Mouse (Mus musculus): ENCODE measurements at regions not wholly inside any gene's neighbourhood (a gene's known extent, or its start where the extent isn't known, plus 50 kb on each side); places are given as distances from the start of the nearest gene placed in this dataset.

- DNase-seq (ENCODE audit: low spot score) = no peak
- peaks cover 40% of the 10 kb centered on the region for H3K27me3 ChIP-seq (ENCODE audit: insufficient read depth, low read length)
- H3K4me1 ChIP-seq (ENCODE audit: insufficient read depth, low read depth, low read length) = peaks cover 54% of the 10 kb centered on the region
These were observed 116.9 kb downstream of the 2410131K14Rik start for GRCm38 (mm10) chr5:118361853-118362406.

GRCm38 (mm10) chr5:118362738-118363137, 117.7 kb downstream of the 2410131K14Rik start:
- Histone ChIP-seq H3K4me3 (ENCODE audit: low read depth, low read length) (no peak overlapping the region), H3K4me1 (ENCODE audit: insufficient read depth, low read depth, low read length) (peaks cover 54% of the 10 kb centered on the region), H3K36me3 (replicated peaks) (no peaks in the 10 kb centered on the region), H3K9me3 (replicated peaks) (no peaks in the 10 kb centered on the region), H3K27me3 (ENCODE audit: insufficient read depth, low read length) (peaks cover 41% of the 10 kb centered on the region)
- DNase-seq (ENCODE audit: low spot score) = no peak
- ATAC-seq (ENCODE audit: extremely low read depth, insufficient number of reproducible peaks, low FRiP score, poor library complexity, severe bottlenecking) = no peak
- TF ChIP-seq TAL1 (conservative IDR thresholded peaks at IDR 0.05; ENCODE audit: low read depth, low read length) = no peak
- no peak for TF ChIP-seq POLR2AphosphoS5 (IDR thresholded peaks at IDR 0.05; ENCODE audit: insufficient replicate concordance, low read depth, low read length)
- no peak for TF ChIP-seq GATA2 (IDR thresholded peaks at IDR 0.05; ENCODE audit: borderline replicate concordance, low read depth, low read length)
- TF ChIP-seq CTCF (IDR thresholded peaks at IDR 0.05; ENCODE audit: low read depth, low read length) = no peak
- no peak for TF ChIP-seq GATA1 (IDR thresholded peaks at IDR 0.05; ENCODE audit: borderline replicate concordance, low read length)

More at GRCm38 (mm10) chr5:118361853-118362406, 116.9 kb downstream of the 2410131K14Rik start:
- no peak overlapping the region for H3K4me3 ChIP-seq (ENCODE audit: low read depth, low read length)
- no peaks in the 10 kb centered on the region for H3K36me3 ChIP-seq (replicated peaks)
- no peak for TF ChIP-seq POLR2AphosphoS5 (IDR thresholded peaks at IDR 0.05; ENCODE audit: insufficient replicate concordance, low read depth, low read length)
- H3K9me3 ChIP-seq (replicated peaks) = no peaks in the 10 kb centered on the region
- ATAC-seq (ENCODE audit: extremely low read depth, insufficient number of reproducible peaks, low FRiP score, poor library complexity, severe bottlenecking) = no peak

DNA sequence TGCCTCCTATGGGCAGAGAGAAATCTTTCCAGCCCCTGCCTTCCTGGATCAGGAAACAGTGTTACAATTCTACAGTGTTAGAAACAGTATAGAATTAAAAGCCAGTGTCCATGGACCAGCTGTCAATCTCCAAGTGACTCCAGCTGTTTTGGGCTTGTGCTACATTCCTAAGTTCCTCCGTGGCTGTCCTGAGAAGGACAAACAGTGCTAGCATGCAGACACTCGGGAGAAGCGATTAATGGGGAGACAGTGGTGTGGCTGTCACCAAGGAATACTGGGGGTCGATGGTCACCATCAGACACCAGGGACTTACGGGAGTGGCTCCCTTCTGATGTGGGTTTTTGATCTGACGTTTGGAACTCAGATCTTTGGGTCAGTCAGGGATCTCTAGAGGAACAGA, 118.1 kb downstream of the 2410131K14Rik start:
- no peak for ATAC-seq (ENCODE audit: extremely low read depth, insufficient number of reproducible peaks, low FRiP score, poor library complexity, severe bottlenecking)
- Histone ChIP-seq H3K27me3 (ENCODE audit: insufficient read depth, low read length) (peaks cover 41% of the 10 kb centered on the region), H3K4me1 (ENCODE audit: insufficient read depth, low read depth, low read length) (peaks cover 54% of the 10 kb centered on the region), H3K9me3 (replicated peaks) (no peaks in the 10 kb centered on the region), H3K4me3 (ENCODE audit: low read depth, low read length) (no peak overlapping the region), H3K36me3 (replicated peaks) (no peaks in the 10 kb centered on the region)
- TF ChIP-seq GATA2 (IDR thresholded peaks at IDR 0.05; ENCODE audit: borderline replicate concordance, low read depth, low read length) (no peak), CTCF (IDR thresholded peaks at IDR 0.05; ENCODE audit: low read depth, low read length) (no peak), TAL1 (conservative IDR thresholded peaks at IDR 0.05; ENCODE audit: low read depth, low read length) (no peak), POLR2AphosphoS5 (IDR thresholded peaks at IDR 0.05; ENCODE audit: insufficient replicate concordance, low read depth, low read length) (no peak), GATA1 (IDR thresholded peaks at IDR 0.05; ENCODE audit: borderline replicate concordance, low read length) (no peak)
- no peak for DNase-seq (ENCODE audit: low spot score)

- DNase-seq (ENCODE audit: low spot score) (peak; percentile 64), ATAC-seq (ENCODE audit: extremely low read depth, insufficient number of reproducible peaks, low FRiP score, poor library complexity, severe bottlenecking) (peak; percentile 80)
- Histone ChIP-seq H3K27me3 (ENCODE audit: insufficient read depth, low read length) (peaks cover 47% of the 10 kb centered on the region), H3K36me3 (replicated peaks) (no peaks in the 10 kb centered on the region), H3K4me3 (ENCODE audit: low read depth, low read length) (no peak overlapping the region), H3K9me3 (replicated peaks) (no peaks in the 10 kb centered on the region), H3K4me1 (ENCODE audit: insufficient read depth, low read depth, low read length) (peaks cover 43% of the 10 kb centered on the region)
- TF ChIP-seq GATA1 (IDR thresholded peaks at IDR 0.05; ENCODE audit: borderline replicate concordance, low read length) (no peak), POLR2AphosphoS5 (IDR thresholded peaks at IDR 0.05; ENCODE audit: insufficient replicate concordance, low read depth, low read length) (no peak), CTCF (IDR thresholded peaks at IDR 0.05; ENCODE audit: low read depth, low read length) (no peak), GATA2 (IDR thresholded peaks at IDR 0.05; ENCODE audit: borderline replicate concordance, low read depth, low read length) (no peak), TAL1 (conservative IDR thresholded peaks at IDR 0.05; ENCODE audit: low read depth, low read length) (no peak)
These were observed 119.6 kb downstream of the 2410131K14Rik start for GRCm38 (mm10) chr5:118364646-118365045.

DNA sequence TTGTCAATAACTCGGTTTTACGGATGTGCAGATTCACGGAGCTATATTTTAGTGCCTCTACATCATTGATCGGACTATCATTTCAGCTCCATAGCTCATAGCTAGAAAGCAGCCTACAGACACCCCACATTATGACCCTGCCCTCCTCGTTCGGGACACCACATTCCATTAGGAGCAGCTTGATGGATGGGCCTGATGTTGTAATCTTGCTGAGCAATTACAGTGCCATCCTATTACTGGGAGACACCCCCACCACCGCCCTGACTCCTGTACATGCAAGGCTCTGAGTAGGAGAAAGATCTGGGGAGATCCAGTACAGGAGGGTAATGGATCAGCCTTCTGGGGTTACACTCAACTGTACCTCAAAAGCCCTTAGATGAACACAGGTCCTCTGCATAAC, 120.2 kb downstream of the 2410131K14Rik start:
- TF ChIP-seq POLR2AphosphoS5 (IDR thresholded peaks at IDR 0.05; ENCODE audit: insufficient replicate concordance, low read depth, low read length) (no peak), CTCF (IDR thresholded peaks at IDR 0.05; ENCODE audit: low read depth, low read length) (no peak), GATA2 (IDR thresholded peaks at IDR 0.05; ENCODE audit: borderline replicate concordance, low read depth, low read length) (no peak), GATA1 (IDR thresholded peaks at IDR 0.05; ENCODE audit: borderline replicate concordance, low read length) (no peak), TAL1 (conservative IDR thresholded peaks at IDR 0.05; ENCODE audit: low read depth, low read length) (no peak)
- ATAC-seq (ENCODE audit: extremely low read depth, insufficient number of reproducible peaks, low FRiP score, poor library complexity, severe bottlenecking) (no peak), DNase-seq (ENCODE audit: low spot score) (no peak)
- no peaks in the 10 kb centered on the region for H3K36me3 ChIP-seq (replicated peaks)
- peaks cover 47% of the 10 kb centered on the region for H3K27me3 ChIP-seq (ENCODE audit: insufficient read depth, low read length)
- no peaks in the 10 kb centered on the region for H3K9me3 ChIP-seq (replicated peaks)
- H3K4me3 ChIP-seq (ENCODE audit: low read depth, low read length) = no peak overlapping the region
- H3K4me1 ChIP-seq (ENCODE audit: insufficient read depth, low read depth, low read length) = peaks cover 39% of the 10 kb centered on the region

GRCm38 (mm10) chr5:118365651-118366050, 120.6 kb downstream of the 2410131K14Rik start:
- no peak for DNase-seq (ENCODE audit: low spot score)
- peaks cover 34% of the 10 kb centered on the region for H3K4me1 ChIP-seq (ENCODE audit: insufficient read depth, low read depth, low read length)

DNA sequence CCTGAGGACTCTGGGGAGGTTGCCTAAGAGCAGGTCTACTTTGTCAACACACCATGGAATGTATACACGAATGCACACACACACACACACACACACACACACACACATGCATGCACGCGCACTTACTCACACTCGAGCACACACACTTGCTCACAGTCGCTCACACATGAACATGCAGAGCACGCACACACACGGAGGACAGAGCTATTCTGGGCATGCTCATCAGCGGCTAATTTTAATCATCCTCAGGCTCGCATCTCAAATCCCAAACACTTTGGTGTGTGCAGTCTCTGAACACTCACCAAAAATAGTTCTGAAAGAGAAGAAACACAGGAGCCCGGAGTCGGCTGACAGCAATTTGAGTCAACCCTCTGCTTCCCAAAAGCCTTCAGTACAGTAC, 122.0 kb downstream of the 2410131K14Rik start:
- no peaks in the 10 kb centered on the region for H3K36me3 ChIP-seq (replicated peaks)
- H3K27me3 ChIP-seq (ENCODE audit: insufficient read depth, low read length) = peaks cover 38% of the 10 kb centered on the region
- H3K4me1 ChIP-seq (ENCODE audit: insufficient read depth, low read depth, low read length) = peaks cover 20% of the 10 kb centered on the region
- TF ChIP-seq CTCF (IDR thresholded peaks at IDR 0.05; ENCODE audit: low read depth, low read length) (no peak), TAL1 (conservative IDR thresholded peaks at IDR 0.05; ENCODE audit: low read depth, low read length) (no peak), POLR2AphosphoS5 (IDR thresholded peaks at IDR 0.05; ENCODE audit: insufficient replicate concordance, low read depth, low read length) (no peak), GATA1 (IDR thresholded peaks at IDR 0.05; ENCODE audit: borderline replicate concordance, low read length) (no peak), GATA2 (IDR thresholded peaks at IDR 0.05; ENCODE audit: borderline replicate concordance, low read depth, low read length) (no peak)
- H3K9me3 ChIP-seq (replicated peaks) = no peaks in the 10 kb centered on the region
- no peak for DNase-seq (ENCODE audit: low spot score)
- no peak overlapping the region for H3K4me3 ChIP-seq (ENCODE audit: low read depth, low read length)
- ATAC-seq (ENCODE audit: extremely low read depth, insufficient number of reproducible peaks, low FRiP score, poor library complexity, severe bottlenecking) = no peak

More at GRCm38 (mm10) chr5:118365651-118366050, 120.6 kb downstream of the 2410131K14Rik start:
- ATAC-seq (ENCODE audit: extremely low read depth, insufficient number of reproducible peaks, low FRiP score, poor library complexity, severe bottlenecking) = no peak
- Histone ChIP-seq H3K9me3 (replicated peaks) (no peaks in the 10 kb centered on the region), H3K36me3 (replicated peaks) (no peaks in the 10 kb centered on the region), H3K27me3 (ENCODE audit: insufficient read depth, low read length) (peaks cover 44% of the 10 kb centered on the region), H3K4me3 (ENCODE audit: low read depth, low read length) (no peak overlapping the region)
- TF ChIP-seq CTCF (IDR thresholded peaks at IDR 0.05; ENCODE audit: low read depth, low read length) = no peak

Measured in G1E (cell line).